Mouse (Mus musculus): ENCODE data around the gene Wnk3. TPM values are rescaled to one million over a fixed set of nuclear protein-coding genes. Genes with fewer than 3 reads are reported as not detected.
"Not testable (repeated sequence)": the region's sequence is repeated elsewhere in the genome, so short reads cannot be mapped to it uniquely, and the experiment has no call there.

Wnk3 gene
- total RNA-seq (2021), result under 1 TPM; 0.60 to 0.79 TPM

DNA sequence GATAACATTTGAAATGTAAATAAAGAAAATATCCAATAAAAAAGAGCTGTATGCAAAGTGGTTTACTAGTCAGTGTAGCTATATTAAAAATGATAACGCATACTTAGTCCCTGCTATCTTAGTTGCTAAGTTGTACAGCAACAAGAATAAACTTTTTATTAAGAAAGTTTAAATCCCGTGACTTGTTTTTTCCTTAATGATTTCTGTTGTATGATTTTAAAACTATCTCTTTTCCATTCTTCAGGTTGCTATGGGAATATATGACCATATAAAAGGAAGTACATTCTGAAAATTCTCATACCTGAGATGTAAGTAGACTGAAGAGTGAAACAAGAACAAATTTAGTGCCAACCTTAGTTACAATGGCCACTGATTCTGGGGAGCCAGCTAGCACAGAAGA is at the start of gene Wnk3:
Gene Wnk3, plus strand, starts transcription at position 301 of the 400 bp plus-strand sequence.
- DNase-seq, result no peak
- intact Hi-C loops (cut with DNase I), result no loop called here

DNA sequence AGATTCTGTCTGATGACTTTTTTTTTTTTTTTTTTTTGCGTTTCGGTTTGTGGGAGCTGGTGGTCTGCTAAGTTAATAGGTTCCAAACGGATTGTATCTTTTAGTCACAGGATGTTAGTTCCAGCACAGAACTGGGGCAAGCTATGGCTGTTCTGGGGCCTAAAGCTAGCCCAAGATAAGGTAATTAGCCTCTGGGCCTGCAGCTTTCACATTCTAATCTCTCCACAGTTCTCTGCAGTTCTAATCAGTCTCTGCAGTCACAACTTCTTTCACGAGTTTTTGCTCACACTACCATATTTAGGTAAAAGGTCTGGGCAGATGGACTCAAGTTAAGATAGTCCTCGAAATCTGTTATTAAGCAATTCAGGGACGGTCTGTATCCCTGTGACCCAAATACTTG is 39.5 kb upstream of the Wnk3 start:
- no peak for DNase-seq
- intact Hi-C loops (cut with DNase I), result no loop called here

DNA sequence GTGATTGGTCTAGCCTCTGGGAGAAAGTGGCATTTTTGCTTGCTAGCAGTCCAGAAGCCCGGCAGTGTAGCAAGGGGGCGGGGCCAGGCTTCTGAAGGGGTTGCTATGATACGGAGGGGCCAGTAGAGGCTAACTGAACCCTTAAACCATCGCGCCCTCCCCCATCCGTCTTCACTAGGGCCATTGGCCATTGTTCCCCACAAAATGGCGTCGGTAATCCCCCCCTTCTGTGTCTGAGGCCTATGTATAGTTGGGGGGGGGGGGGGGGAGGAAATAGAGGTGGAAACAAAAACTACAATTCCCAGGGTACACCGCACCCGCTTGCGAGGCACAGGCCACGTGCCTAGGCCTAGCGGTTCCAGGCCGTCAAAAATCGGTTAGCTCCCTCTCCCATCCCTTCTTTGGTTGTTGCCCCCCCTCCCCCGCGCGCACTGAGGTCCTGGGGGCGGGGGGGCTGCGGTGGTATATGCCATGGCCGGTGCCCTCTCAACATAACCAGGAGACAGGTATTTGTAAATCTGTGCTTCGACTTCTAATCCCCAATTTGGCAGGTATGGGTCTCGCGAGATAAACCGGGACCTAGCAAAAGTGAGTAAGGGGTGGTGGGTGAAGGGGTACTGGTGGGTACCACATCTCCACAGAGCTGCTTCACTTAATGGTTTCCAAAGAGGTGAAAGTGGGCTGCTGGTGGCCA is 29.3 kb upstream of the Wnk3 start:
- peak; percentile 33 to 43 for DNase-seq
- intact Hi-C loops (cut with DNase I), result loop anchor here (5.0 kb wide), 1 partner anchor 174 kb away; the partner anchor contains the start of gene Fam120c

DNA sequence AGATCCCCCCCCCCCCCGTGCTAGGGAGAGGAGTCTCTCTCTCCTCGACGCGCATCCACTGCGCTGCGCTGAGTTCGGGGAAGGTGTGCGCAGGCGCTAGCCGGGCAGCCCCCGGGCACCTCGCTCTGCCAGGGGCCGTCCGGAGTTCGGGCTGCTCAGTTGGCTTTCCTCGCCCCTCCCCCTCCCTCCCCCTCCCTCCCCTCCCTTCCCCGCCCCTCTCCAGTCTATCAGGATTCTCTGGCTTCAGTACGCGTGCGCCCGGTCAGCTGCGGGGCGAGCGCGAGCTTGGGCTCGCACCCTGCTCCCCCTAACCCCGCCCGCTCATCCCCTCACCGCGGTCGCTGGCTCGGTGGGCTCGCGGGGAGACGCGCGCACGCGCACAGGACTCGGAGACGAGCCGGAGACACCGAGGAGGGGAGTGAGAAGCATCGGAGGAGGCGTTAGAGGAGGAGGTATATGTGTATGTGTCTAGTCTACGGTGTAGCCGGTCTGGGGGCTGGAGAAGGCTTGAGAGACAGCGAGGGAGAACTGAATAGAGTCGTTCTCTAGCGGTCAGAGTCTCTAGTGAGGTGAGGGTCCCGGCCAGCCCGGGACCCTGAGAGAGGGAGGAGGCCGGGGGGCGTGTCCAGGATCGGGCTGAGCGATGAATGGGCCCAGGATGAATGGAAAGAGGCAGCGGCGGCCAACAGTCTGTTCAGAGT is 28.5 kb upstream of the Wnk3 start:
- intact Hi-C loops (cut with DNase I), result loop anchor here (5.0 kb wide), 1 partner anchor 173 kb away; the partner anchor contains the start of gene Fam120c
- DNase-seq, result peak; percentile 53 to 54

DNA sequence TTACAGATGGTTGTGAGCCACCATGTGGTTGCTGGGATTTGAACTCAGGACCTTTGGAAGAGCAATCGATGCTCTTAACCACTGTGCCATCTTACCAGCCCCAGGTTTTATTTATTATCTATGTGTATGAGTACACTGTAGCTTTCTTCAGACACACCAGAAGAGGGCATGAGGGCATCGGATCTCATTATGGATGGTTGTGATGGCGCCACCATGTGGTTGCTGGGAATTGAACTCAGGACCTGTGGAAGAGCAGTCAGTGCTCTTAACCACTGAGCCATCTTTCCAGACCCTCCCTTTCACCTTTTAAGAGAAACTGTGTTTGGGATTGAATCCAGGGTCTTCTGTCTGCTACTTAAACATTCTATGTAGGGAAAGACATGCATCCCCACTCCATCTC is 24.7 kb upstream of the Wnk3 start:
- intact Hi-C loops (cut with DNase I), result not testable (repeated sequence)

DNA sequence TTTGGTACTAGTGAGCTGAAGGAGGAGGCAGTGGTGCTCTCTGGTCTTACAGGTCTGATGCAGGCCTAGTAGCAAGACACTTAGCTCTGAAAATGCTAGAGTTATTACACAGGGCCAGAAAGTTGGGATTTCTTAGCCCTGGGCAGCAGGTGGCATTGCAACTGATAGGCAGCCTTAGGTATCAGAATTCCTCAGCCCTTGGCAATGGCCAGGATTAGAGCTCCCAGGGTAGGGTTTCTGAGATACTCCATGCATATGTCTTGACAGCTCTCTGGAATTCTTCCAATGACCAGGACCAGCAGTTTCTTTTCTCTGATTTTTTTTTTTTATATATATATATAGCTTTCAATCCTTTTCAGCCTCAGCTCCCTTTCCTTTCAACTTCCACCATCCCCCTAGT is 100.5 kb downstream of the Wnk3 start:
- peak; percentile 2 to 31 for DNase-seq
- intact Hi-C loops (cut with DNase I), result no loop called here

More for the DNA sequence above, 24.7 kb upstream of the Wnk3 start:
- DNase-seq, result not testable (repeated sequence)

DNA sequence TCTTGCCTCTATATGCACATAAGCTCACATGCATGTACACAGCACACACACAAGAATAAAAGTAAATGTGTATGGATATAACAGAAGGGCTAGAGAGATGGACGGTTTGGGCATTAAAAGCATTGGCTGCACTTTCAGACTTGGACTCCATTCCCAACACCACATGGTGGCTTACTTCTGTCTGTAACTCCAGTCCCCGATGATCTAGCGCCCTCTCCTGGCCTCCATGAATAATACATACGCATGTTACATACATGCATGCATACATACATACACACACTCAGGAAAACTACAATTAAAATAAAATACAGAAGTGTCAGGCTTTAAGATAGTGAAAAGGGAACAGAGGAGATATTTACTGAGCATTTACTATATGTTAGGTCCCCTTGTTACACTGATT is 115.9 kb downstream of the Wnk3 start:
- intact Hi-C loops (cut with DNase I), result no loop called here
- no peak for DNase-seq

DNA sequence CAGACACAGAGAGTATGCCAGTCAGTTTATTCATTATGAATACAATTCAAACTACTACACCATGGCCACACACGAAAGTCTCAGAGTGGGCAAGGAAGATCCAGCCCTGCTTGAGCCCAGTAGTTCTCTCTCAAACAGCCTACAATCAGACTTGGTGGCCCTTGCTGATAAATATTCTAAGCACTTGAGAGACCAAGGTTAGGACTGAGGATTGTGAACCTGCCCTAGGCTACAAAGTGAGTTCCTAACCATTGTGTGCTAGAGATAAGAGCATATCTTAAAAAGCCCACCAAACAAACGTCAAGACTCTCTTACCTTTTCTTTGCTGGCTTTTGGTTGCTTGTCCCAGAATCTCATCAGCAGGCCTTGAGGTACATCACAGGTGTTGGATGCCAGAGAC is 135.7 kb downstream of the Wnk3 start:
- intact Hi-C loops (cut with DNase I), result loop anchor here (5.0 kb wide), 1 partner anchor 851 kb away; no protein-coding TSS in a partner anchor
- no peak for DNase-seq

DNA sequence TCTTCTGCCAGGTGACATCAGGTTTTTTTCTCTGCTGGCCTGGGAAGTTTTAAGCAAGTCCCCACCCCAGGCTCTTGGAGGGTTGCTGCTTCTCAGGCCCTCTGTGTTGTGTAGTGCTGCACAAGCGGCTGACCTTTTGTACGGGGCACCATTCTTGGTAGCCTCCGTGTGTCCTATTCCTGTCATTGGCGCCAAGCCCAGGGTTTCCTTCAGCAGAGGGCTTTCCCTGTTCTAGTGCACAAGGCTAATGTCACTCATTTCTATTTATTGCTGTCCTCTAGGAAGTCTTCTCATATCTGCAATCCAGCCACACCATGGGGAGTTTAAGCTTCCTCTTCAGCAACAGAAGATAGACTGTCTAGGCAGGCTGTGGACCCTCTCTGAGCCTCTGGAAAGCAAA is 139.9 kb downstream of the Wnk3 start:
- DNase-seq, result peak; percentile 83 to 85
- intact Hi-C loops (cut with DNase I), result no loop called here

DNA sequence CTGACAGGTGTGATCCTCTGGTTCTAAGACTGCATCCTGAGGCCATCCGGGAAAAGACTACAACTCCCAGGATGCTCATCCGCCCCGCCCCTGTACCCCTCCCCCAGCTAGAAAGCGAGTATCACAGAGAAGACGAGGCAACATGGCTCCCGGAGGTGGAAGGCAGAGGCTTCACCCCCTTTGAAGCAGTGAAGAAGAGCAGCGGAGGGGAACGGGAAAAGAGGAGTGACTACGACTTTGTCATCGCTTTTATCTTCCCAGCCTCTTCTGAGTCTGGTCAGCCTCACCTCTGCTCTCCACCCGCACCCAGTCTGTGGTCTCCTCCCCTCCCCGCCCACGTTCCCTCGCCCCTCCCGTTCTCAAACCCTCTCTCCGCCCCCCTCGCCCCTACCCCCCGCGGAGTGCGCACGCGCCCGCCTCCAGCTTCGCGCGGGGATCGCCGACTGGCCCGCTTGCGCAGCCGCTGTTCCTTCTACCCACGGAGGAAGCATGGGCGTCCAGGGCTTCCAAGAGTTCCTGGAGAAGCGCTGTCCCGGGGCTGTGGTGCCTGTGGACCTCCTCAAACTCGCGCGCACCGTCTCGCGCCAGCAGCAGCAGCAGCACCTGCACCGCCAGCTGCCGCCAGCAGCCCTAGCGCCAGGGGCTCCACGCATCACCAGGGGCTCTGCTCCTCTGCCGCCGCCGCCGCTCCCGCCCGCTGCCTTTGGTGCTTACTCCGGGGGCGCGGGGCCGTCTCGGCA is 146.1 kb downstream of the Wnk3 start, which contains the start of gene Fam120c:
Gene Fam120c, plus strand, starts transcription at position 415 of the 740 bp plus-strand sequence.
- intact Hi-C loops (cut with DNase I), result loop anchor here (5.0 kb wide), 2 partner anchors 177 to 178 kb away; partner anchors contain the start of gene Phf8
- DNase-seq, result peak; percentile 85 to 89

DNA sequence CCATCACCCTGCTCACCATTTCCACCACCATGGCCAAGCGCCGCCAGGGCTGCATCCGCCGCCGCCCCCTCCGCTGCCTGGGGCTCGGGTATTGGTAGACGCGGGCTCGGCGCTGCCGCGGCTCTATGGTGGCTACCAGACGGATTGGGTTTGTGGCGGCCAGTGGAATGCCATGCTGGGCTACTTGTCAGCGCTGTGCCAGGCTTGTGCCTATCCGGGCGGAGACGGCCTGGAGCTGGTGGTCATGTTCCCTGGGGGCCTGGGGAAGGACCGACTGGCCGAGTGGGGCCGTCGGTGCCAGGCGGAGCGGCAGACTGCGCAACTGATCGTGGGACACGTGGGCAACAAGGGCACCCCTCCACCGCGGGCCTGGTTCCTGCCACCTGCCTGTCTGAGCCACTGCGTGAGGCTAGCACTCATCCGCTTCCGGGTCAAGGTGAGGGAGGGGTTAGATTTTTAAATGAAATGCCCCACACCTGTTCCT is 146.7 kb downstream of the Wnk3 start:
- DNase-seq, result peak; percentile 41 to 43
- intact Hi-C loops (cut with DNase I), result loop anchor here (5.0 kb wide), 2 partner anchors 177 to 178 kb away; partner anchors contain the start of gene Phf8

DNA sequence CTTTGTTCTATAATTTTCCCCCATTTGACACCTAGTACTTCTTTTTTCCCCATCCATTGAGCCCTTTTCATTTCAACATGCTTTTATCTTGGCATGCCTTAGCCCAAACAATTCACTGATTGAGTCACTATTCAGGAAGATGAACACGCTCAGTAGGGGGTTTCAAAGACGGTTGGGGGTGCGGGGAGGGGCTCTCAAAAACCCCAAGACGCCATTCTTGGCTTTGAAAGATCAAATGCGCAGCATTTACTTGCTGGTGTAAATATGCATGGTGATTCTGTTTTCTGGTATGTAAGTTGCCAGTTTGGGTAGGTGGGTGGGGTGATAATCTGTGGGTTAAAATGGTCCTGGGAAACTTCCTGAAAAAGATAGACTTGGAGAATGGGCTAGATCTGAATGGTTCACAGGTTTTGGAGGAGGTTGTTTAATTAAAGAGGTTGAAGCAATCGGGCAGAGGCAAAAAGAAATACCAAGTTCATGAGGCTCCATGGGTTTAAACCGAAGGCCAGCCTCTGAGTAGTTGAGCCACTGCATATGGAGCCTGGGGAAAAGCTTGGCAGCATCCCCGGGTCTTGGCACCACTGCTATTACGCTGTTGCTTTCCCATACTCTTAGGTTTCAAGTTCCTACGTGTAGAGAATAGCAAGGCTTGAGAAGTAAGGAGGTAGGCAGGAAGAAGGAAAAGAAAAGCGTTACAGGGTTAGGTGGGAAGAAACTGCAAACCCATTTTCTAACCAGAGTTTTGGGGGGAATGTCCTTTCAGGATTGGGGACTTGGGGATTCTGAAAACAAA is 147.7 kb downstream of the Wnk3 start:
- intact Hi-C loops (cut with DNase I), result no loop called here
- peak; percentile 4 to 15 for DNase-seq

DNA sequence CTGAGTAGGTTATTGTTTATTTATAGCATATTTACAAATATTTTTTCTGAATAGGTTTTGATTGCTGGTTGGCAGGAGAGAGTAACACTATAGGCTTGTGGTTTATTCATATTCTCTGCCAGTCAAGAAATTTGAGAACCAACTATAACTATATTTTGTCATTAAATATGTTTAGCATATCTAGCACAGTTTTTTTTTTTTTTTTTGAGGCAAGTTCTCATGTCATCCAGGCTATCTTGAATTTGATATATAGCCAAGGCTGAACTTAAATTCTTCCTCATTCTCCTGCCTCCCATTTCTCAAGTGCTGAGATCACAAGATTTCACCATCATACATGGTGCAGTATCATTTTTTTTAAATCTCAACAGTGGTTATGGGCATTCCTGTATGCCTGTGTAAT is 149.4 kb downstream of the Wnk3 start:
- intact Hi-C loops (cut with DNase I), result no loop called here
- no peak for DNase-seq

DNA sequence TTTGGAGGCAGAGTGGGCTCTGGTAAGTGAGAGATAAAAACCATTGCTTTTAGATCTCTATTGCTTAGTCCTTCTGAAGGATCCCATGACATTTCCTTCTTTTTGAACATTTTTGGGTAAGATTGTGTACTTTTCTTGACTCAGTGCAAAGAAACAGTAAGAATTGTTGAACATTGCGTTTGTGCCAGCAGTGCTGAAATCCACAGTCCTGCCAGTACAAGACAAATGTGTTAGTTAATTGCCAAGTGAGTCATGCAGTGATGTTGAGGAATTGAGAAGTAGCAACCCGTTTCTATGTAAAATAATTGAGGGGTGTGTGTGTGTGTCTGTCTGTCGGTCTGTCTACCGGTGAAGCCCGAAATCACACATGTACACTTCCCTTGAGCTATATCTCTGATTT is 151.4 kb downstream of the Wnk3 start:
- DNase-seq, result peak in 1 of 2 experiments; percentile 9
- intact Hi-C loops (cut with DNase I), result no loop called here

Other genes starting within 250 kb of the Wnk3 start
- 10 to 100 TPM; 34.1 to 35.5 TPM for gene Gnl3l, start 180.8 kb upstream of the Wnk3 start, total RNA-seq (2021)
- gene Fgd1, start 151.9 kb upstream of the Wnk3 start, total RNA-seq (2021), result 10 to 100 TPM; 16.1 to 20.1 TPM
- gene Tsr2, start 101.5 kb upstream of the Wnk3 start, total RNA-seq (2021), result 10 to 100 TPM; 11.4 to 13.8 TPM
- gene Fam120c, start 146.1 kb downstream of the Wnk3 start, total RNA-seq (2021), result 10 to 100 TPM; 11.9 to 14.1 TPM